Mouse (Mus musculus): ENCODE measurements at regions not wholly inside any gene's neighbourhood (a gene's known extent, or its start where the extent isn't known, plus 50 kb on each side); places are given as distances from the start of the nearest gene placed in this dataset.

DNA sequence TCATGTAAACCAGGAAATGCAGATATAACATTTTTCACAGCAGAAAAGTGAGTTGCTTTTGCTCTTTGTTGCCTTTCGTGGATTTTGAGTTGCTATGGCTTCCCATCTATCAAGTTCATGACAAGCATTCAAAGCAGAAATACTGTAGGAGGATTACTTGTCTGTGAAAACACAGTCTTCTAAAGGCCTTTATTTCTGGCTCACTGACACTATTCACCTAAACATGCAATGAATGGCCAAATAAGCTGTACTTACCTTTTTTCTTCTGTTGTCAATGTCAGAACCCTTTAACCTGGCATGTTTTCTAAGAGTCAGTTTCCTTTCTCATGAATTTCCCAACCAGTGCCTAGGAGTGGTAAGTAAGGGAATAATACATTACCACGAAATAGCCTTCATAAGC is 103.8 kb upstream of the Pcdh17 start:
- H3K27me3 ChIP-seq: no peaks in the 10 kb centered on the region
- H3K4me2 ChIP-seq: no peak overlapping the region
- H3K4me3 ChIP-seq (replicated peaks): no peak overlapping the region
- no peaks in the 10 kb centered on the region for H3K36me3 ChIP-seq (replicated peaks)
- WGBS: 17% methylated on average over 2 of the region's 2 CpGs
- ATAC-seq (ENCODE audit: low FRiP score): peak; percentile 33; the same call in 1 of the 2 replicates
- no peak overlapping the region for H3K9ac ChIP-seq
- H3K9me3 ChIP-seq: no peaks in the 10 kb centered on the region
- H3K4me1 ChIP-seq: no peaks in the 10 kb centered on the region
- no peak overlapping the region for H3K27ac ChIP-seq
